Mouse (Mus musculus) intestine, embryonic 16.5 days (tissue): ENCODE results near the gene Olfr521. TPM values are rescaled to one million over a fixed set of nuclear protein-coding genes. Genes with fewer than 3 reads are reported as not detected.
A peak's percentile ranks its signal among the peaks of the same experiment; 100 is the strongest.
"Not testable (repeated sequence)": the region's sequence is repeated elsewhere in the genome, so short reads cannot be mapped to it uniquely, and the experiment has no call there.

Source experiments
- ATAC-seq: fragments of 200-750 bp; cut with Nextera tagmentation; 2 replicates; pipeline ENCODE4 v1.8.0; 2017; ENCODE audit warnings: moderate TSS enrichment, moderate library complexity
- H3K27ac ChIP-seq: fragments of 300-500 bp; sonication (generic); 2 replicates; pipeline ENCODE4 v1.5.1; 2014; ENCODE audit warnings: mild to moderate bottlenecking, low read length
- H3K27me3 ChIP-seq: fragments of 300-500 bp; sonication (generic); replicated peaks from 2 replicates; pipeline ENCODE4 v1.6.1; 2014; ENCODE audit warnings: low read length, control low read depth, mixed read lengths; ENCODE audit not compliant: control insufficient read depth, insufficient read depth
- H3K36me3 ChIP-seq: fragments of 300-500 bp; sonication (generic); 2 replicates; pipeline ENCODE4 v1.6.1; 2014; ENCODE audit warnings: low read length, control low read depth; ENCODE audit not compliant: control insufficient read depth, insufficient read depth
- H3K4me1 ChIP-seq: fragments of 300-500 bp; sonication (generic); 2 replicates; pipeline ENCODE4 v1.6.1; 2014; ENCODE audit warnings: low read length, control low read depth, mixed read lengths; ENCODE audit not compliant: control insufficient read depth, insufficient read depth
- H3K4me2 ChIP-seq: fragments of 300-500 bp; sonication (generic); 2 replicates; pipeline ENCODE4 v1.6.1; 2014; ENCODE audit warnings: low read depth, low read length, control low read depth
- H3K4me3 ChIP-seq: fragments of 300-500 bp; sonication (generic); 2 replicates; pipeline ENCODE4 v1.5.1; 2014; ENCODE audit warnings: mild to moderate bottlenecking, low read length
- H3K9ac ChIP-seq: fragments of 300-500 bp; sonication (generic); 2 replicates; pipeline ENCODE4 v1.6.1; 2014; ENCODE audit warnings: low read depth, low read length
- H3K9me3 ChIP-seq: fragments of 300-500 bp; sonication (generic); 2 replicates; pipeline ENCODE4 v1.6.1; 2016; ENCODE audit warnings: low read length, control low read depth; ENCODE audit not compliant: control insufficient read depth
- WGBS: fragments of 180-500 bp; shearing (Covaris S2); extraction: QIAGEN DNeasy Blood & Tissue Kit; methylation state at CpG from one replicate; pipeline ENCODE4 v1.1.7; 2014; 5-methylcytosine and 5-hydroxymethylcytosine counted together
- polyA plus RNA-seq: library from polyadenylated mRNA; unstranded; fragments of >200 nt; fragmentation: Nextera tagmentation; extraction: Ambion mirVana; gene quantifications from 2 replicates; pipeline ENCODE4 v1.2.1, GENCODE M21; 2015

Olfr521 gene
- not detected in 2 replicates for polyA plus RNA-seq

- Histone ChIP-seq H3K9me3 (peaks cover 12% of the 10 kb centered on the region; the same call in 1 of the 2 replicates), H3K9ac (no peak within 1 kb of the TSS), H3K4me1 (no peaks in the 10 kb centered on the region), H3K27ac (no peak within 1 kb of the TSS), H3K4me2 (no peak within 1 kb of the TSS), H3K27me3 (no peaks in the 10 kb centered on the region), H3K4me3 (no peak within 1 kb of the TSS), H3K36me3 (no peaks in the 10 kb centered on the region)
- 93% methylated on average over 2 of the region's 2 CpGs for WGBS
- no peak for ATAC-seq
These were observed at the start of gene Olfr521 for GRCm38 (mm10) chr7:99763207-99763606. Gene Olfr521 (plus strand): TSS chr7:99763507.

GRCm38 (mm10) chr7:99716536-99716935 lies 46.8 kb upstream of the Olfr521 start:
- no peaks in the 10 kb centered on the region for H3K9me3 ChIP-seq
- no peak overlapping the region for H3K9ac ChIP-seq
- H3K4me3 ChIP-seq, result no peak overlapping the region
- no peaks in the 10 kb centered on the region for H3K36me3 ChIP-seq
- no peak for ATAC-seq
- no peak overlapping the region for H3K4me2 ChIP-seq
- no peaks in the 10 kb centered on the region for H3K27me3 ChIP-seq
- H3K27ac ChIP-seq, result no peak overlapping the region
- H3K4me1 ChIP-seq, result peaks cover 3% of the 10 kb centered on the region; the same call in 1 of the 2 replicates
- WGBS, result 90% methylated on average over 2 of the region's 2 CpGs

- no peak for ATAC-seq
- no peaks in the 10 kb centered on the region for H3K4me1 ChIP-seq
- H3K36me3 ChIP-seq, result no peaks in the 10 kb centered on the region
- H3K9ac ChIP-seq, result no peak within 1 kb of the TSS
- no peak within 1 kb of the TSS for H3K27ac ChIP-seq
- H3K4me3 ChIP-seq, result no peak within 1 kb of the TSS
- H3K9me3 ChIP-seq, result no peaks in the 10 kb centered on the region
- no peaks in the 10 kb centered on the region for H3K27me3 ChIP-seq
- H3K4me2 ChIP-seq, result no peak within 1 kb of the TSS
- 86% methylated on average over 2 of the region's 2 CpGs for WGBS
These were observed 33.3 kb upstream of the Olfr521 start, which contains the start of gene Olfr520 for GRCm38 (mm10) chr7:99729973-99730372. Gene Olfr520 (plus strand): TSS chr7:99730273.

GRCm38 (mm10) chr7:99734612-99735011 lies 28.7 kb upstream of the Olfr521 start:
- WGBS, result 92% methylated on average over 2 of the region's 2 CpGs
- Histone ChIP-seq H3K27ac (no peak overlapping the region), H3K4me2 (no peak overlapping the region), H3K27me3 (no peaks in the 10 kb centered on the region), H3K9ac (no peak overlapping the region), H3K4me1 (no peaks in the 10 kb centered on the region), H3K4me3 (no peak overlapping the region), H3K9me3 (no peaks in the 10 kb centered on the region), H3K36me3 (no peaks in the 10 kb centered on the region)
- no peak for ATAC-seq

GRCm38 (mm10) chr7:99735491-99735890 lies 27.8 kb upstream of the Olfr521 start:
- H3K4me2 ChIP-seq, H3K27me3 ChIP-seq, H3K9ac ChIP-seq, ATAC-seq, H3K4me1 ChIP-seq, H3K36me3 ChIP-seq, H3K27ac ChIP-seq, H3K9me3 ChIP-seq, H3K4me3 ChIP-seq: not testable (repeated sequence)
- WGBS, result 94% methylated on average over 9 of the region's 9 CpGs

GRCm38 (mm10) chr7:99739276-99739675 lies 24.0 kb upstream of the Olfr521 start:
- Histone ChIP-seq H3K4me1 (no peaks in the 10 kb centered on the region), H3K9me3 (no peaks in the 10 kb centered on the region), H3K36me3 (no peaks in the 10 kb centered on the region), H3K27me3 (no peaks in the 10 kb centered on the region), H3K27ac (no peak overlapping the region), H3K4me3 (no peak overlapping the region), H3K4me2 (no peak overlapping the region), H3K9ac (no peak overlapping the region)
- peak; percentile 40; the same call in 1 of the 2 replicates for ATAC-seq
- WGBS, result 36% methylated on average over 9 of the region's 9 CpGs

GRCm38 (mm10) chr7:99781385-99781784 lies 18.1 kb downstream of the Olfr521 start:
- Histone ChIP-seq H3K4me2 (no peak overlapping the region), H3K9me3 (no peaks in the 10 kb centered on the region), H3K27ac (no peak overlapping the region), H3K36me3 (no peaks in the 10 kb centered on the region), H3K9ac (no peak overlapping the region), H3K27me3 (no peaks in the 10 kb centered on the region), H3K4me3 (no peak overlapping the region), H3K4me1 (no peaks in the 10 kb centered on the region)
- WGBS, result 72% methylated on average over 5 of the region's 5 CpGs
- no peak for ATAC-seq

GRCm38 (mm10) chr7:99781916-99782315 lies 18.6 kb downstream of the Olfr521 start:
- no peak overlapping the region for H3K4me2 ChIP-seq
- no peaks in the 10 kb centered on the region for H3K36me3 ChIP-seq
- 73% methylated on average over 2 of the region's 2 CpGs for WGBS
- no peaks in the 10 kb centered on the region for H3K4me1 ChIP-seq
- no peaks in the 10 kb centered on the region for H3K9me3 ChIP-seq
- H3K27ac ChIP-seq, result no peak overlapping the region
- H3K9ac ChIP-seq, result no peak overlapping the region
- H3K4me3 ChIP-seq, result no peak overlapping the region
- no peak for ATAC-seq
- H3K27me3 ChIP-seq, result no peaks in the 10 kb centered on the region

GRCm38 (mm10) chr7:99783421-99783820 lies 20.1 kb downstream of the Olfr521 start:
- no peak overlapping the region for H3K4me3 ChIP-seq
- no peak overlapping the region for H3K9ac ChIP-seq
- H3K4me1 ChIP-seq, result no peaks in the 10 kb centered on the region
- WGBS, result 88% methylated on average over 7 of the region's 7 CpGs
- H3K9me3 ChIP-seq, result no peaks in the 10 kb centered on the region
- H3K27ac ChIP-seq, result no peak overlapping the region
- H3K4me2 ChIP-seq, result no peak overlapping the region
- H3K27me3 ChIP-seq, result no peaks in the 10 kb centered on the region
- ATAC-seq, result no peak
- no peaks in the 10 kb centered on the region for H3K36me3 ChIP-seq

GRCm38 (mm10) chr7:99785553-99785952 lies 22.2 kb downstream of the Olfr521 start:
- Histone ChIP-seq H3K27me3 (no peaks in the 10 kb centered on the region), H3K4me1 (no peaks in the 10 kb centered on the region), H3K9me3 (no peaks in the 10 kb centered on the region), H3K4me3 (no peak overlapping the region), H3K4me2 (no peak overlapping the region), H3K9ac (no peak overlapping the region), H3K36me3 (no peaks in the 10 kb centered on the region), H3K27ac (no peak overlapping the region)
- WGBS, result 85% methylated on average over 3 of the region's 3 CpGs
- ATAC-seq, result no peak
